Mouse (Mus musculus) urinary bladder, postnatal 10 days (tissue): ENCODE data around the gene Sbds.
A peak's percentile ranks its signal among the peaks of the same experiment; 100 is the strongest.
"Not testable (repeated sequence)": the region's sequence is repeated elsewhere in the genome, so short reads cannot be mapped to it uniquely, and the experiment has no call there.

Experiments
- DNase-seq: peaks from one replicate; pipeline ENCODE4 v3.0.0; 2022; ENCODE audit warnings: low spot score

The Sbds gene

GRCm38 (mm10) chr5:130255799-130256525, 632 bp upstream of the Sbds start:
- DNase-seq, result not testable (repeated sequence)

- DNase-seq, result no peak
These were observed 940 bp downstream of the Sbds start for GRCm38 (mm10) chr5:130254164-130255016.

GRCm38 (mm10) chr5:130247823-130248222, 7.5 kb downstream of the Sbds start:
- no peak for DNase-seq

GRCm38 (mm10) chr5:130241426-130241825, 13.9 kb downstream of the Sbds start:
- no peak for DNase-seq

- DNase-seq, result no peak
These were observed 15.5 kb downstream of the Sbds start for GRCm38 (mm10) chr5:130239856-130240255.

GRCm38 (mm10) chr5:130239236-130239635, 16.1 kb downstream of the Sbds start:
- DNase-seq, result no peak

- no peak for DNase-seq
These were observed 19.0 kb downstream of the Sbds start for GRCm38 (mm10) chr5:130236302-130236701.

- no peak for DNase-seq
These were observed 27.2 kb downstream of the Sbds start for GRCm38 (mm10) chr5:130228120-130228519.

GRCm38 (mm10) chr5:130226790-130227189, 28.5 kb downstream of the Sbds start:
- DNase-seq, result no peak

- peak; percentile 79 for DNase-seq
These were observed 33.0 kb downstream of the Sbds start for GRCm38 (mm10) chr5:130222146-130223004.

- no peak for DNase-seq
These were observed 33.6 kb downstream of the Sbds start for GRCm38 (mm10) chr5:130221760-130222145.

- no peak for DNase-seq
These were observed 34.0 kb downstream of the Sbds start for GRCm38 (mm10) chr5:130221316-130221715.

- no peak for DNase-seq
These were observed 37.0 kb downstream of the Sbds start for GRCm38 (mm10) chr5:130218336-130218735.

- DNase-seq, result no peak
These were observed 37.9 kb downstream of the Sbds start for GRCm38 (mm10) chr5:130217406-130217805.

GRCm38 (mm10) chr5:130216781-130217180, 38.5 kb downstream of the Sbds start, which contains the start of gene Tmem248:
Gene Tmem248 (plus strand): TSS chr5:130217081.
- no peak for DNase-seq

- no peak for DNase-seq
These were observed 42.4 kb downstream of the Sbds start for GRCm38 (mm10) chr5:130212956-130213355.

- no peak for DNase-seq
These were observed 48.0 kb downstream of the Sbds start for GRCm38 (mm10) chr5:130207299-130207698.

GRCm38 (mm10) chr5:130205441-130206023, 49.8 kb downstream of the Sbds start:
- no peak for DNase-seq

- no peak for DNase-seq
These were observed 50.8 kb downstream of the Sbds start for GRCm38 (mm10) chr5:130204560-130204959.

- no peak for DNase-seq
These were observed 51.4 kb downstream of the Sbds start for GRCm38 (mm10) chr5:130203948-130204347.

GRCm38 (mm10) chr5:130200233-130201029, 54.9 kb downstream of the Sbds start:
- DNase-seq, result no peak
